Mouse (Mus musculus) thymus, adult 2 months (tissue): ENCODE measurements at regions not wholly inside any gene's neighbourhood (a gene's known extent, or its start where the extent isn't known, plus 50 kb on each side); places are given as distances from the start of the nearest gene placed in this dataset.

Source experiments
- CTCF ChIP-seq: fragments of 200-500 bp; IDR thresholded peaks from 2 replicates; pipeline ENCODE4 v1.5.1; 2012; ENCODE audit warnings: mild to moderate bottlenecking, control low read depth, low read length, moderate library complexity, borderline replicate concordance; ENCODE audit not compliant: control insufficient read depth, poor library complexity, insufficient read depth; ENCODE audit errors: extremely low read depth
- POLR2A ChIP-seq: fragments of 200-500 bp; IDR thresholded peaks from 2 replicates; pipeline ENCODE4 v1.6.1; 2012; ENCODE audit warnings: mild to moderate bottlenecking, low read length, control low read depth, moderate library complexity; ENCODE audit not compliant: control insufficient read depth, poor library complexity, insufficient read depth; ENCODE audit errors: extremely low read depth

DNA sequence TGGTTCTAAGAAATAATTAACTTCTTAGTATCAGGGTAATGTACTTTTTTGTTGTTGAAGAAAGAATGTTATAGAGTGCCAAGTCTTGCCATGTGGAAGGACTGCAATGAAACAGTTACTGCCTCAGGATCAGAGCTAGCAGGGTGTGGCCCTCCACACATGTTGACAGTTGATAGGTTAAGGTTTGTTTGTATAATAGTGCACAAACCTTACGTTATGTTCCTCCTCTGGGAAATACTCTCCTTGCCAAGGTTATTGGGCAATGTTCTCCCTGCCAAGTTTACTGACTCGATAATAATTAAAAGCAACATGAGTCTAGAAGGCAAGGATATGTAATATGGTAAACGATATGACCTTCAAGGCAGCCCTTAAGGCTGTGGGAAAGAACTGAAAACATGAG, 799.2 kb downstream of the Rab28 start:
- TF ChIP-seq CTCF (no peak), POLR2A (no peak)
